Mouse (Mus musculus): ENCODE data around the gene Agtrap. TPM values are rescaled to one million over a fixed set of nuclear protein-coding genes. Genes with fewer than 3 reads are reported as not detected.

Agtrap gene
- polyA plus RNA-seq, 1 experiment, result 119 TPM

DNA sequence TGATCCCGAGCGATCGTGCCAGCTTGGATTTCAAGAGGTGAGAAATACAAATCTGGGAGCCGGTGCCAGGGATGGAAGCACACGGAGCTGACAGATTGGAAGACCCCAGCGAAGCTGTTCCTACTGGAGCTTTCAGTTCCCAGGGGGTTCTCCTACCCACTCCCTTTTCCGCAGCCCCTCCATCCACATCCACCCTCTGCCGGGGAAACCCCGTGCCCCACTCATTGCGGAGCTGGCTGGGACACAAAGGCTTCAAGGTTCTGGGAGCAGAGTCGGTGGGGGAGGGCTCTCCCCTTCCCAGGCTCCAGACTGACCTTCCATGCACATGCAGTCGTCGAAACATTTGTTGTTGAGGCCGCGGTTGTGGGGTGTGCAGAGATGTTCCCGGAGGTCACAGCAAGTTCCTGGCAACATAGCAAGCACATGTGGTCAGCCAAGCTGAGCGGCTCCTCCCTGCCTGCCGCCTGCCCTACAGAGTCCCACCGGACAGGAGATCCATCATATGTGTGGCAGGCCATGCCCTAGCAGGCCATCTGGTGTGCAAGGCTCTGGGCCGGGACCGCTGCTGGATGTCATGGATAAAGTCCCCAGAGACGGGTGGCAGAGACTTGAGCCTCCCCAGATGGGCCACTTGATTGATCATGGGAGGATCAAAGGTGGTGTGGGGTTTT lies 19.9 kb upstream of the Agtrap start:
- Histone ChIP-seq H3K4me3 (ENCODE audit: insufficient read depth, low read depth, low read length) (no peak overlapping the region), H3K4me1 (ENCODE audit: control insufficient read depth, insufficient read depth, low read length) (no peaks in the 10 kb centered on the region), H3K27ac (ENCODE audit: insufficient read depth, low read depth, low read length) (no peak overlapping the region), H3K27me3 (replicated peaks; ENCODE audit: control insufficient read depth, insufficient read depth, low read length) (no peaks in the 10 kb centered on the region), H3K36me3 (ENCODE audit: control insufficient read depth, insufficient read depth, low read length) (no peaks in the 10 kb centered on the region)
- WGBS, result 13% methylated on average over 22 of the region's 22 CpGs
- peak; percentile 24 for DNase-seq
- TF ChIP-seq POLR2A (IDR thresholded peaks at IDR 0.05; ENCODE audit: low read depth, low read length) (no peak), CTCF (conservative IDR thresholded peaks at IDR 0.05; ENCODE audit: insufficient read depth, insufficient read length, low read depth, low read length) (no peak)

GRCm38 (mm10) chr4:148104146-148104545 lies 16.3 kb upstream of the Agtrap start:
- no peaks in the 10 kb centered on the region for H3K36me3 ChIP-seq (ENCODE audit: control insufficient read depth, insufficient read depth, low read length)
- 93% methylated on average over 3 of the region's 3 CpGs for WGBS
- no peaks in the 10 kb centered on the region for H3K27me3 ChIP-seq (replicated peaks; ENCODE audit: control insufficient read depth, insufficient read depth, low read length)
- H3K27ac ChIP-seq (ENCODE audit: insufficient read depth, low read depth, low read length), result no peak overlapping the region
- H3K4me3 ChIP-seq (ENCODE audit: insufficient read depth, low read depth, low read length), result no peak overlapping the region
- no peak for DNase-seq
- H3K4me1 ChIP-seq (ENCODE audit: control insufficient read depth, insufficient read depth, low read length), result no peaks in the 10 kb centered on the region
- no peak for TF ChIP-seq CTCF (conservative IDR thresholded peaks at IDR 0.05; ENCODE audit: insufficient read depth, insufficient read length, low read depth, low read length)
- TF ChIP-seq POLR2A (IDR thresholded peaks at IDR 0.05; ENCODE audit: low read depth, low read length), result no peak

- peak; percentile 60 for DNase-seq
- no peaks in the 10 kb centered on the region for H3K4me1 ChIP-seq (ENCODE audit: control insufficient read depth, insufficient read depth, low read length)
- H3K4me3 ChIP-seq (ENCODE audit: insufficient read depth, low read depth, low read length), result peak overlapping the region; percentile 2
- WGBS, result 20% methylated on average over 29 of the region's 29 CpGs
- H3K27me3 ChIP-seq (replicated peaks; ENCODE audit: control insufficient read depth, insufficient read depth, low read length), result no peaks in the 10 kb centered on the region
- H3K27ac ChIP-seq (ENCODE audit: insufficient read depth, low read depth, low read length), result no peak overlapping the region
- no peaks in the 10 kb centered on the region for H3K36me3 ChIP-seq (ENCODE audit: control insufficient read depth, insufficient read depth, low read length)
- TF ChIP-seq CTCF (conservative IDR thresholded peaks at IDR 0.05; ENCODE audit: insufficient read depth, insufficient read length, low read depth, low read length) (peak; percentile 48; the same call in 1 of the 2 replicates), POLR2A (IDR thresholded peaks at IDR 0.05; ENCODE audit: low read depth, low read length) (no peak)
Observed at GRCm38 (mm10) chr4:148101801-148102527, 14.1 kb upstream of the Agtrap start.

DNA sequence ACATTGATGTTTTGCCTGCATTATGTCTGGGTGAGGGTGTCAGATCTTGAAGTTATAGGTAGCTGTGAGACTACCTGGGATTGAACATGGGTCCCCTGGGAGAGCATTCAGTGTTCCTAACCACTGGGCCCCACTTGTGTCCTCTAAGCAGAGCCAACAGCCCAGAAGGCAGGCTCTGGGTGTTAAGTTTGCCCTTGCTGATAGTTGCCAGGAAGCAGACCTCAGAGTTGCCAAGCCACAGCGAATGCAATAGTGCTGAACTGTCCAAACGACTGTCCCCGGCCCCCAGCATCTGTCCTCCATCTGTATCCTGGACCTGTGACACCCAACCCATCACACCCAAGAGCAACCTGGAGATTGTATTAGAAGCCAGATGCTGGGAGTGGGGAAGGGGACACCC lies 10.8 kb upstream of the Agtrap start:
- TF ChIP-seq POLR2A (IDR thresholded peaks at IDR 0.05; ENCODE audit: low read depth, low read length), result no peak
- no peak for TF ChIP-seq CTCF (conservative IDR thresholded peaks at IDR 0.05; ENCODE audit: insufficient read depth, insufficient read length, low read depth, low read length)
- H3K4me3 ChIP-seq (ENCODE audit: insufficient read depth, low read depth, low read length), result no peak overlapping the region
- H3K36me3 ChIP-seq (ENCODE audit: control insufficient read depth, insufficient read depth, low read length), result no peaks in the 10 kb centered on the region
- 82% methylated on average over 3 of the region's 3 CpGs for WGBS
- no peaks in the 10 kb centered on the region for H3K27me3 ChIP-seq (replicated peaks; ENCODE audit: control insufficient read depth, insufficient read depth, low read length)
- no peak for DNase-seq
- no peak overlapping the region for H3K27ac ChIP-seq (ENCODE audit: insufficient read depth, low read depth, low read length)
- no peaks in the 10 kb centered on the region for H3K4me1 ChIP-seq (ENCODE audit: control insufficient read depth, insufficient read depth, low read length)

GRCm38 (mm10) chr4:148097936-148098335 lies 10.1 kb upstream of the Agtrap start:
- TF ChIP-seq CTCF (conservative IDR thresholded peaks at IDR 0.05; ENCODE audit: insufficient read depth, insufficient read length, low read depth, low read length) (no peak), POLR2A (IDR thresholded peaks at IDR 0.05; ENCODE audit: low read depth, low read length) (no peak)
- no peak for DNase-seq
- no peaks in the 10 kb centered on the region for H3K36me3 ChIP-seq (ENCODE audit: control insufficient read depth, insufficient read depth, low read length)
- H3K27ac ChIP-seq (ENCODE audit: insufficient read depth, low read depth, low read length), result no peak overlapping the region
- 100% methylated on average over 2 of the region's 2 CpGs for WGBS
- no peaks in the 10 kb centered on the region for H3K4me1 ChIP-seq (ENCODE audit: control insufficient read depth, insufficient read depth, low read length)
- H3K4me3 ChIP-seq (ENCODE audit: insufficient read depth, low read depth, low read length), result no peak overlapping the region
- no peaks in the 10 kb centered on the region for H3K27me3 ChIP-seq (replicated peaks; ENCODE audit: control insufficient read depth, insufficient read depth, low read length)

DNA sequence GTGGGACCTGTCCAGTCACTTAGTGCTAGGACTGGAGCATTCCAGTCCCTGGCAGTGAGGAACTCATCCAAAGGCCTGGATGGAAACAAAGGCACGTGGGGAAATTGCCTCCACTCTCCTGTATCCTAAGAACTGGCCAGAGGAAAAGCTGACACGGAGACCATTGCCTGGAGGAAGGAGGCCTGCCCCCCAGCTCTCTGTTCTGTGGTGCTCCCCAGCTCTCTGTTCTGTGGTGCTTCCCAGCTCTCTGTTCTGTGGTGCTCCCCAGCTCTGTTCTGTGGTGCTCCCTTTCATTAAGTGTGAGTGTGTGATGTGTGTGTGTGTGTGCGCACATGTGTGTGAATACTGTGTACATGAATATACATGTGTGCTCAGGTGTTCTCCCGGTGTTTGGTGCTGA lies 7.2 kb upstream of the Agtrap start:
- 78% methylated on average over 4 of the region's 4 CpGs for WGBS
- no peak for DNase-seq
- H3K36me3 ChIP-seq (ENCODE audit: control insufficient read depth, insufficient read depth, low read length), result no peaks in the 10 kb centered on the region
- H3K4me1 ChIP-seq (ENCODE audit: control insufficient read depth, insufficient read depth, low read length), result no peaks in the 10 kb centered on the region
- no peak overlapping the region for H3K4me3 ChIP-seq (ENCODE audit: insufficient read depth, low read depth, low read length)
- TF ChIP-seq POLR2A (IDR thresholded peaks at IDR 0.05; ENCODE audit: low read depth, low read length) (no peak), CTCF (conservative IDR thresholded peaks at IDR 0.05; ENCODE audit: insufficient read depth, insufficient read length, low read depth, low read length) (no peak)
- H3K27me3 ChIP-seq (replicated peaks; ENCODE audit: control insufficient read depth, insufficient read depth, low read length), result no peaks in the 10 kb centered on the region
- H3K27ac ChIP-seq (ENCODE audit: insufficient read depth, low read depth, low read length), result no peak overlapping the region

DNA sequence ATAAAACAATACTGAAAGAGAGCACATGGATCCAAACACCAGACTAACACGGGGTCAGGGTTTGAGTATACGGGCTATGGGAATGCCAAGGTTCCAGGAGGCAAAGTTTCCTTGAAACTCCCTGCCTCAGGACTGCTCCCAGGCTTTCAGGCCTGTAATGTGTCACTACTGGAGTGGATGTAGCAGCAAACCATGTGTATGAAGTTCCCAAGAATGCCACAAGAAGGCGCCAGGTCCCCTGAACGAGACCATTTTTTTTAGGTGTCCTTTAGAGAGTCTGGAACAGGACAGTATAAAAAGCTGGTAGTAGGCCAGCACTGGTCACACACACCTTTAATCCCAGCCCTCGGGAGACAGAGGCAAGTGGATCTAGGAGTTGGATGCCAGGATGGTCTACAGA lies 6.3 kb upstream of the Agtrap start:
- DNase-seq, result no peak
- no peak overlapping the region for H3K27ac ChIP-seq (ENCODE audit: insufficient read depth, low read depth, low read length)
- 90% methylated on average over 5 of the region's 5 CpGs for WGBS
- TF ChIP-seq POLR2A (IDR thresholded peaks at IDR 0.05; ENCODE audit: low read depth, low read length) (no peak), CTCF (conservative IDR thresholded peaks at IDR 0.05; ENCODE audit: insufficient read depth, insufficient read length, low read depth, low read length) (no peak)
- no peaks in the 10 kb centered on the region for H3K27me3 ChIP-seq (replicated peaks; ENCODE audit: control insufficient read depth, insufficient read depth, low read length)
- no peak overlapping the region for H3K4me3 ChIP-seq (ENCODE audit: insufficient read depth, low read depth, low read length)
- H3K36me3 ChIP-seq (ENCODE audit: control insufficient read depth, insufficient read depth, low read length), result no peaks in the 10 kb centered on the region
- H3K4me1 ChIP-seq (ENCODE audit: control insufficient read depth, insufficient read depth, low read length), result no peaks in the 10 kb centered on the region
